Mouse (Mus musculus) megakaryocyte, embryonic 14.5 days (primary cell): Measurements from ENCODE around the gene Fig4. TPM values are rescaled to one million over a fixed set of nuclear protein-coding genes. Genes with fewer than 3 reads are reported as not detected.
A peak's percentile ranks its signal among the peaks of the same experiment; 100 is the strongest.

Source experiments
- H3K27me3 ChIP-seq: replicated peaks from 2 replicates; pipeline ENCODE3; 2012; ENCODE audit warnings: inconsistent platforms
- H3K36me3 ChIP-seq: replicated peaks from 2 replicates; pipeline ENCODE3; 2012; ENCODE audit warnings: low read length, inconsistent platforms, mixed read lengths
- H3K4me1 ChIP-seq: 2 replicates; pipeline ENCODE4 v1.6.1; 2012; ENCODE audit warnings: inconsistent platforms
- H3K4me3 ChIP-seq: replicated peaks from 2 replicates; pipeline ENCODE3; 2012; ENCODE audit warnings: moderate library complexity, mild to moderate bottlenecking, inconsistent platforms
- H3K9me3 ChIP-seq: 2 replicates; pipeline ENCODE4 v1.6.1; 2012; ENCODE audit warnings: inconsistent platforms
- FLI1 ChIP-seq: IDR thresholded peaks from 2 replicates; pipeline ENCODE4 v1.6.1; 2012; ENCODE audit warnings: low read length, inconsistent platforms, mixed read lengths
- GATA1 ChIP-seq: IDR thresholded peaks from 3 replicates; pipeline ENCODE4 v1.6.1; 2012; ENCODE audit warnings: mixed read lengths, low read length, inconsistent platforms, borderline replicate concordance
- polyA plus RNA-seq: library from polyadenylated mRNA; stranded (reverse); fragments of >175 nt; gene quantifications from 2 replicates; pipeline ENCODE4 v1.2.3, GENCODE M21; 2012; ENCODE audit warnings: low replicate concordance; ENCODE audit not compliant: insufficient read depth

Gene Fig4
- polyA plus RNA-seq, 1 experiment: 1.5 TPM

DNA sequence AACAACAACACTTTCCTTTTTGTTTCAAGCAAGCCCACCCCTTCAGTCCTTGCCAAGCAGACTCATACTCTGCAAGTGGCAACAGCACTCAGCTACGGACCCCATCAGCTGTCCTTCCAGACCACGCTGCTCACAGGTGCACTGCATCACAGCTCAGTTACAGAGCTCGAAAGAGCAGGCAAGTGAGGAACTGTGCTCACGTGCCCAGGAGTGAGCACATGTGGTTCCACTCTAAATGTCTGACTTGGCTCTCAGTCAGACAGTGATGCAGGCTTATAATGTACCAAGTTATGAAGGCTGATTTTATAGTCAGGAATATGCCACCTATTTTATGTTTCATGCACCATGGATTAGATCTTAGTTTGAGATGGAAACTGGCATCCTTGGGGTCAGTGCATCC, 79.6 kb downstream of the Fig4 start:
- no peaks in the 10 kb centered on the region for H3K9me3 ChIP-seq
- TF ChIP-seq FLI1 (no peak), GATA1 (no peak)
- H3K4me1 ChIP-seq: peaks cover 33% of the 10 kb centered on the region
- no peak overlapping the region for H3K4me3 ChIP-seq
- no peaks in the 10 kb centered on the region for H3K27me3 ChIP-seq
- H3K36me3 ChIP-seq: peaks cover 63% of the 10 kb centered on the region

DNA sequence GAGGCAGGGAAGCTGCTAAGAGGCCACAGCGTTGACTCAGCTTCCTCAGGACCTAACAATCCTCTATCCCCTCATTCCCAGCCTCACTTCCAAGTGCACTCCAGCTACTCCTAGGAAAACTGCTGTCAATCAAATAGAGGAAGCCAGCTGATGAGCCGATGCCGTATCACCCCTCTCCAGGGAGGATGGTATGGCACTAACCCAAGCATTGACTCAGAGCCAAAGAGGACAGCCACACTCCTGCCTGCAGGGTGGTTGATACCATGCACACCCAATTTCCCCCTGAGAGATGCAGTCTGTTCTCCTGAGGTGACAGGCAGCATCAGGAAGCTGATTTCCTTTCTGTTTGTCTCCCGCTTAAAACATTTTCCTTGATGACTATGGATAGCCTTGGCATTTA, 81.9 kb downstream of the Fig4 start:
- TF ChIP-seq FLI1 (no peak), GATA1 (no peak)
- peaks cover 60% of the 10 kb centered on the region for H3K36me3 ChIP-seq
- no peaks in the 10 kb centered on the region for H3K27me3 ChIP-seq
- peaks cover 25% of the 10 kb centered on the region for H3K4me1 ChIP-seq
- H3K4me3 ChIP-seq: peak overlapping the region; percentile 25
- H3K9me3 ChIP-seq: no peaks in the 10 kb centered on the region

DNA sequence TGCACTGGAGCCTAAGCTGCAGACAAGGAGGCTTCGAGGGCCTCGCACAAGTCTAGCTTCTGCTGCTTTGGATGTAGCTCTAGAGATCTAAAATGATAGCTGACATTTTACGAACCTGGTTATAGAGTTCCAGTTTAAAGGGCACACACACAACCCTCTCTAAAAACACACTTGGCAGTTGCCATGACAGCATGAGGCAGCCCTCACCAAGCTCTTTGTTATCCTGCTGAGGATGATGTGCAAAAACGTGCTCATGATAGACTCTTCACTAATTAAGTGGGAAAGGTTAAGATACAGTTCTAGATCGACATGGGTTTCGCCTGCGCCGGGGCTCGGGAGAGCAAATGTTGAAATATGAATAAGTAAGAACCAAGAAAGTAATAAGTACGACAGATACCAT, 84.2 kb downstream of the Fig4 start:
- Histone ChIP-seq H3K27me3 (no peaks in the 10 kb centered on the region), H3K36me3 (peaks cover 60% of the 10 kb centered on the region), H3K4me3 (no peak overlapping the region), H3K9me3 (no peaks in the 10 kb centered on the region), H3K4me1 (peaks cover 25% of the 10 kb centered on the region)
- no peak for TF ChIP-seq FLI1
- no peak for TF ChIP-seq GATA1

DNA sequence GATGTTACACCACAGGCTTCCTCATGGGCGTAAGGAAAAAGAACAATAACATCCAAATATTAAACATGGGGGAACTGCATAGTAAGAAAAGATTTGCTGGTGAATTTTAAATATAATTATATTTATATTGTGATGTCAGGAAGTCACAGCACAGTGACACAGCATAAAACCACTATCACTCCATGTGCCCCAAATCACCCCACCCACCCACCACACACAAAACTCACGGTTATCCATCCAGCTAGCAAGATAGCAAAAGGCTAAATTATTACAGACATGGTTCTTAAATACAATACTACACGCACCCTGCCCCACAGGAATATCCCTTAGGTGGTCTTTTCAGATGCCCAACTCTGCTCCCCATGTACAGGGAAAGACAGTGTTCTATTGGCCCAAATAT, 89.0 kb downstream of the Fig4 start:
- no peaks in the 10 kb centered on the region for H3K27me3 ChIP-seq
- H3K36me3 ChIP-seq: peaks cover 23% of the 10 kb centered on the region
- no peak for TF ChIP-seq FLI1
- TF ChIP-seq GATA1: no peak
- H3K9me3 ChIP-seq: no peaks in the 10 kb centered on the region
- H3K4me3 ChIP-seq: no peak overlapping the region
- peaks cover 10% of the 10 kb centered on the region for H3K4me1 ChIP-seq

- Histone ChIP-seq H3K4me3 (no peak overlapping the region), H3K27me3 (no peaks in the 10 kb centered on the region), H3K36me3 (no peaks in the 10 kb centered on the region), H3K9me3 (no peaks in the 10 kb centered on the region), H3K4me1 (peaks cover 20% of the 10 kb centered on the region)
- TF ChIP-seq GATA1: no peak
- no peak for TF ChIP-seq FLI1
Observed at GRCm38 (mm10) chr10:41209538-41209937, 93.5 kb downstream of the Fig4 start.

GRCm38 (mm10) chr10:41208860-41209377, 94.1 kb downstream of the Fig4 start:
- Histone ChIP-seq H3K4me3 (no peak overlapping the region), H3K36me3 (no peaks in the 10 kb centered on the region), H3K4me1 (peaks cover 22% of the 10 kb centered on the region), H3K27me3 (no peaks in the 10 kb centered on the region), H3K9me3 (no peaks in the 10 kb centered on the region)
- TF ChIP-seq FLI1 (no peak), GATA1 (no peak)

DNA sequence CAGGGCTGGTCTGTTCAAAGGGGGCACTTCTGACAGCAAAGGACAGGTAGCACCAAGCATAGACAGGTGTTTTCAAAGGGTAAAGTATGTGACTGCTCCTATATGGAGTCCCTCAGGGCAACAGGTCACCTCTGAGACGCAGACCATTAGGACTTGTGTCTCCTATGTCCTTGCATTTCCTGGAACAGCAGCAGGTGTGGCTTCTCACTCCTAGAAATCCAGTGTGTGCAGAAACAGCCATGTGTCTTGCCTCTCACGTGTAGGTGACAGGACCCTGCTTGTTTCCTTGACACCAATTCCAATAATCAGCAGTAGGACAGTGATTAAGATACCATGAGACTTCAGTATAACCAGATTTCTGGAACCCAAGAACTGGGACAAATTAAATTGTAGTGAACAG, 97.4 kb downstream of the Fig4 start:
- TF ChIP-seq GATA1 (no peak), FLI1 (no peak)
- no peaks in the 10 kb centered on the region for H3K27me3 ChIP-seq
- H3K4me3 ChIP-seq: no peak overlapping the region
- H3K36me3 ChIP-seq: peaks cover 10% of the 10 kb centered on the region
- peaks cover 28% of the 10 kb centered on the region for H3K4me1 ChIP-seq
- peaks cover 8% of the 10 kb centered on the region; the same call in 1 of the 2 replicates for H3K9me3 ChIP-seq

- peaks cover 25% of the 10 kb centered on the region for H3K4me1 ChIP-seq
- TF ChIP-seq GATA1 (no peak), FLI1 (no peak)
- no peaks in the 10 kb centered on the region for H3K27me3 ChIP-seq
- H3K36me3 ChIP-seq: peaks cover 10% of the 10 kb centered on the region
- no peak overlapping the region for H3K4me3 ChIP-seq
- H3K9me3 ChIP-seq: peaks cover 8% of the 10 kb centered on the region; the same call in 1 of the 2 replicates
Observed at GRCm38 (mm10) chr10:41204637-41205315, 98.3 kb downstream of the Fig4 start.

DNA sequence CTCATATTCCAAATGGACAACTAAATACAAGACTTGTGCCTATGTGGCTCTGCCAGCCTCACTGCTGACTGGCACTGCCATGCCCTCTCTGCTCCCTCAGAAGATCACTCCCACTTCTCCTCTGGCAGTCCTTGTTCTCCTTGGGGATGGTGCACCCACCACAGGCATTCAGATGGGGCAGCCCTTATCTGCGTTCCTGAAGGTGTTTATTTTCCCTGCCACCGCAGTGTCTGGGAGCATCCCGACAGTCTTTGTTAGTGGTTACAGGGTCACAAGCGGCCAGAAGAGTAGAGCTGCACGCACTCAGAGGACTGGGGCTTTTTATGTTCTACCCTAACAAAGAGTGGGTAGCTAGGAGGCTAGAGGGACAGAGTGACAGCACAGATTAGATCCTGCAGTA, 98.9 kb downstream of the Fig4 start:
- H3K4me3 ChIP-seq: no peak overlapping the region
- H3K27me3 ChIP-seq: no peaks in the 10 kb centered on the region
- TF ChIP-seq GATA1 (no peak), FLI1 (no peak)
- H3K4me1 ChIP-seq: peaks cover 19% of the 10 kb centered on the region
- H3K9me3 ChIP-seq: peaks cover 8% of the 10 kb centered on the region; the same call in 1 of the 2 replicates
- peaks cover 10% of the 10 kb centered on the region for H3K36me3 ChIP-seq

DNA sequence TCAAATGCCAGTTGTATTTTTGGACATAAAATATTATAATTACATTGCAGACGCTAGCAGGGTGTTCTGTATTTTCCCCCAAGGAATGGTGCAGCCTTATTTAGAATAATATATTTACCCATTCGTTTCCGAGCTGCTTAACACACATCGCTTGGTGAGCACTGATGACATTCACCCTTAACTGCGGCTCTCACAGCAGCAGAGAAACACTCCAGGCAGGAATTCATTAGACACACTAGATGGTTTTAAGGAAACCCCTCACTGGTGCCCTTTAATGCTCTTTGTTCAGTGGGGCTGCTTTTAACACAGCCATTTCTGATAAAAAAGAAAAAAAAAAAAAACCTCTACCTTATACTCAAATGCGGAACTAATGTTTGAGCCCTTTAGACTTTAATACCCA, 104.3 kb downstream of the Fig4 start:
- Histone ChIP-seq H3K4me1 (peaks cover 6% of the 10 kb centered on the region; the same call in 1 of the 2 replicates), H3K9me3 (peaks cover 27% of the 10 kb centered on the region), H3K4me3 (no peak overlapping the region), H3K27me3 (no peaks in the 10 kb centered on the region), H3K36me3 (peaks cover 10% of the 10 kb centered on the region)
- TF ChIP-seq GATA1 (no peak), FLI1 (no peak)
